Mouse (Mus musculus) limb, embryonic 11.5 days (tissue): ENCODE measurements around the gene Fgfr2. TPM values are rescaled to one million over a fixed set of nuclear protein-coding genes. Genes with fewer than 3 reads are reported as not detected.

Source experiments
- ATAC-seq: fragments of 200-750 bp; cut with Nextera tagmentation; 2 replicates; pipeline ENCODE4 v1.8.0; 2017; ENCODE audit warnings: low read depth; ENCODE audit not compliant: insufficient number of reproducible peaks, low FRiP score, low TSS enrichment
- DNase-seq: peaks from one replicate; pipeline ENCODE4 v3.0.0-alpha.2; 2015; ENCODE audit warnings: low spot score
- H3K27ac ChIP-seq: fragments of 300-500 bp; sonication (generic); replicated peaks from 2 replicates; pipeline ENCODE4 v1.5.1; 2014; ENCODE audit warnings: low read depth, mild to moderate bottlenecking, low read length
- H3K27me3 ChIP-seq: fragments of 300-500 bp; sonication (generic); 2 replicates; pipeline ENCODE4 v1.6.1; 2014; ENCODE audit warnings: mild to moderate bottlenecking, low read length, mixed read lengths; ENCODE audit not compliant: control insufficient read depth, insufficient read depth
- H3K36me3 ChIP-seq: fragments of 300-500 bp; sonication (generic); 2 replicates; pipeline ENCODE4 v1.6.1; 2014; ENCODE audit warnings: mild to moderate bottlenecking, low read length, moderate library complexity, mixed read lengths; ENCODE audit not compliant: control insufficient read depth, insufficient read depth
- H3K4me1 ChIP-seq: fragments of 300-500 bp; sonication (generic); 2 replicates; pipeline ENCODE4 v1.6.1; 2014; ENCODE audit warnings: low read length, mixed read lengths; ENCODE audit not compliant: control insufficient read depth, insufficient read depth
- H3K4me2 ChIP-seq: fragments of 300-500 bp; sonication (generic); 2 replicates; pipeline ENCODE4 v1.6.1; 2014; ENCODE audit warnings: low read depth, mild to moderate bottlenecking, moderate library complexity; ENCODE audit not compliant: severe bottlenecking
- H3K4me3 ChIP-seq: fragments of 300-500 bp; sonication (generic); 2 replicates; pipeline ENCODE4 v1.5.1; 2014; ENCODE audit warnings: low read depth, low read length
- H3K9ac ChIP-seq: fragments of 300-500 bp; sonication (generic); 2 replicates; pipeline ENCODE4 v1.6.1; 2014; ENCODE audit warnings: mild to moderate bottlenecking, low read length
- H3K9me3 ChIP-seq: fragments of 300-500 bp; sonication (generic); 2 replicates; pipeline ENCODE4 v1.6.1; 2016; ENCODE audit warnings: low read length; ENCODE audit not compliant: control insufficient read depth
- WGBS: fragments of 180-500 bp; shearing (Covaris S2); extraction: QIAGEN DNeasy Blood & Tissue Kit; methylation state at CpG from one replicate; pipeline ENCODE4 v1.1.7; 2014; 5-methylcytosine and 5-hydroxymethylcytosine counted together
- polyA plus RNA-seq: library from polyadenylated mRNA; unstranded; fragments of >200 nt; fragmentation: Nextera tagmentation; extraction: Ambion mirVana; gene quantifications from 2 replicates; pipeline ENCODE4 v1.2.1, GENCODE M21; 2014

Gene Fgfr2
- polyA plus RNA-seq, 1 experiment from 2014 or later: 60.1 TPM

- Histone ChIP-seq H3K4me2 (no peak overlapping the region), H3K4me3 (no peak overlapping the region), H3K27ac (no peak overlapping the region), H3K4me1 (peaks cover 20% of the 10 kb centered on the region), H3K27me3 (no peaks in the 10 kb centered on the region), H3K9me3 (no peaks in the 10 kb centered on the region), H3K9ac (no peak overlapping the region), H3K36me3 (peaks cover 4% of the 10 kb centered on the region; the same call in 1 of the 2 replicates)
- WGBS: 69% methylated on average over 4 of the region's 4 CpGs
- ATAC-seq: no peak
- no peak for DNase-seq
Measured at GRCm38 (mm10) chr7:133011611-133012010, 111.5 kb downstream of the Fgfr2 start.

GRCm38 (mm10) chr7:133011191-133011590 is 112.0 kb downstream of the Fgfr2 start:
- ATAC-seq: no peak
- H3K36me3 ChIP-seq: peaks cover 4% of the 10 kb centered on the region; the same call in 1 of the 2 replicates

GRCm38 (mm10) chr7:133010477-133010876 is 112.7 kb downstream of the Fgfr2 start:
- peaks cover 14% of the 10 kb centered on the region for H3K4me1 ChIP-seq
- no peak overlapping the region for H3K4me3 ChIP-seq
- 94% methylated on average over 3 of the region's 3 CpGs for whole genome bisulfite sequencing
- no peaks in the 10 kb centered on the region for H3K9me3 ChIP-seq
- DNase-seq (no peak), ATAC-seq (no peak)
- no peak overlapping the region for H3K27ac ChIP-seq
- no peak overlapping the region for H3K4me2 ChIP-seq
- no peaks in the 10 kb centered on the region for H3K27me3 ChIP-seq
- no peak overlapping the region for H3K9ac ChIP-seq
- peaks cover 4% of the 10 kb centered on the region; the same call in 1 of the 2 replicates for H3K36me3 ChIP-seq

More at GRCm38 (mm10) chr7:133011191-133011590, 112.0 kb downstream of the Fgfr2 start:
- Histone ChIP-seq H3K4me3 (no peak overlapping the region), H3K9me3 (no peaks in the 10 kb centered on the region), H3K27me3 (no peaks in the 10 kb centered on the region), H3K4me2 (no peak overlapping the region), H3K4me1 (peaks cover 20% of the 10 kb centered on the region), H3K9ac (no peak overlapping the region), H3K27ac (no peak overlapping the region)
- WGBS: 60% methylated on average over 5 of the region's 5 CpGs
- no peak for DNase-seq

- WGBS: 84% methylated on average over 8 of the region's 8 CpGs
- Histone ChIP-seq H3K4me1 (peaks cover 10% of the 10 kb centered on the region; the same call in 1 of the 2 replicates), H3K27me3 (no peaks in the 10 kb centered on the region), H3K9me3 (no peaks in the 10 kb centered on the region), H3K27ac (no peak overlapping the region), H3K9ac (no peak overlapping the region), H3K36me3 (peaks cover 4% of the 10 kb centered on the region; the same call in 1 of the 2 replicates), H3K4me2 (no peak overlapping the region), H3K4me3 (no peak overlapping the region)
- DNase-seq (no peak), ATAC-seq (no peak)
Measured at GRCm38 (mm10) chr7:133009676-133010075, 113.5 kb downstream of the Fgfr2 start.

GRCm38 (mm10) chr7:133008663-133009062 is 114.5 kb downstream of the Fgfr2 start:
- no peaks in the 10 kb centered on the region for H3K9me3 ChIP-seq
- no peak overlapping the region for H3K9ac ChIP-seq
- no peak overlapping the region for H3K4me3 ChIP-seq
- peaks cover 10% of the 10 kb centered on the region; the same call in 1 of the 2 replicates for H3K4me1 ChIP-seq
- H3K27me3 ChIP-seq: no peaks in the 10 kb centered on the region
- no peak for DNase-seq
- ATAC-seq: no peak
- WGBS: 85% methylated on average over 4 of the region's 4 CpGs
- peaks cover 4% of the 10 kb centered on the region; the same call in 1 of the 2 replicates for H3K36me3 ChIP-seq
- no peak overlapping the region for H3K4me2 ChIP-seq
- no peak overlapping the region for H3K27ac ChIP-seq

GRCm38 (mm10) chr7:133007343-133007742 is 115.8 kb downstream of the Fgfr2 start:
- ATAC-seq (no peak), DNase-seq (no peak)
- H3K9ac ChIP-seq: no peak overlapping the region
- no peak overlapping the region for H3K4me2 ChIP-seq
- H3K4me3 ChIP-seq: no peak overlapping the region
- no peaks in the 10 kb centered on the region for H3K27me3 ChIP-seq
- H3K9me3 ChIP-seq: no peaks in the 10 kb centered on the region
- H3K4me1 ChIP-seq: peaks cover 10% of the 10 kb centered on the region; the same call in 1 of the 2 replicates
- H3K27ac ChIP-seq: 0 out of 2 replicates have a peak overlapping the region, but pooled peaks have one; percentile 8
- WGBS: 84% methylated on average over 11 of the region's 11 CpGs
- H3K36me3 ChIP-seq: peaks cover 4% of the 10 kb centered on the region

GRCm38 (mm10) chr7:133005772-133006171 is 117.4 kb downstream of the Fgfr2 start:
- no peak overlapping the region for H3K4me3 ChIP-seq
- no peak overlapping the region for H3K27ac ChIP-seq
- DNase-seq (no peak), ATAC-seq (no peak)
- 79% methylated on average over 7 of the region's 7 CpGs for WGBS
- H3K9me3 ChIP-seq: no peaks in the 10 kb centered on the region
- H3K4me1 ChIP-seq: peaks cover 6% of the 10 kb centered on the region; the same call in 1 of the 2 replicates
- no peak overlapping the region for H3K9ac ChIP-seq
- H3K27me3 ChIP-seq: no peaks in the 10 kb centered on the region
- peaks cover 4% of the 10 kb centered on the region for H3K36me3 ChIP-seq
- H3K4me2 ChIP-seq: no peak overlapping the region

- no peak for ATAC-seq
- peaks cover 9% of the 10 kb centered on the region for H3K36me3 ChIP-seq
Measured at GRCm38 (mm10) chr7:133003421-133003820, 119.7 kb downstream of the Fgfr2 start.

GRCm38 (mm10) chr7:133002271-133002670 is 120.9 kb downstream of the Fgfr2 start:
- H3K36me3 ChIP-seq: peaks cover 14% of the 10 kb centered on the region
- 92% methylated on average over 6 of the region's 6 CpGs for WGBS
- no peak overlapping the region for H3K4me2 ChIP-seq
- H3K4me3 ChIP-seq: no peak overlapping the region
- H3K27ac ChIP-seq: no peak overlapping the region
- H3K9me3 ChIP-seq: no peaks in the 10 kb centered on the region
- H3K4me1 ChIP-seq: 0 out of 2 replicates have a peak, but pooled peaks cover under 1% of the 10 kb centered on the region
- H3K9ac ChIP-seq: no peak overlapping the region
- no peak for ATAC-seq
- H3K27me3 ChIP-seq: no peaks in the 10 kb centered on the region
- DNase-seq: no peak

More at GRCm38 (mm10) chr7:133003421-133003820, 119.7 kb downstream of the Fgfr2 start:
- no peaks in the 10 kb centered on the region for H3K27me3 ChIP-seq
- H3K9me3 ChIP-seq: no peaks in the 10 kb centered on the region
- peaks cover 6% of the 10 kb centered on the region; the same call in 1 of the 2 replicates for H3K4me1 ChIP-seq
- no peak overlapping the region for H3K9ac ChIP-seq
- peak; percentile 65 for DNase-seq
- H3K4me3 ChIP-seq: no peak overlapping the region
- H3K4me2 ChIP-seq: no peak overlapping the region
- 32% methylated on average over 3 of the region's 3 CpGs for WGBS
- H3K27ac ChIP-seq: no peak overlapping the region
